Mouse (Mus musculus): ENCODE data around the gene Hist1h3i.
"Not testable (repeated sequence)": the region's sequence is repeated elsewhere in the genome, so short reads cannot be mapped to it uniquely, and the experiment has no call there.

The Hist1h3i gene

DNA sequence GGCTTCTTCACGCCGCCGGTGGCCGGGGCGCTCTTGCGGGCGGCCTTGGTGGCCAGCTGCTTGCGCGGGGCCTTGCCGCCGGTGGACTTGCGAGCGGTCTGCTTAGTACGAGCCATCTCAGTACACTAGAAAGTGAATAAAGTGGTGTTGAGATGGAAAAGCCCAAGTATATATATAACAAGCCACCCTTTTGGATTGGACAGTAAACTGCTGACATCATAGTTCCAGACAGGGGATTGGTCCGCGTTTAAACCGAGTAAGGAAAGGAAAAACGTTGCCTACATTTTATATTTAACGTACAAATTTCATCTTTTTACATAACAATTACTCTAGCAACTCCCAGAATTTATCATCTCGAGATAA, at the start of gene Hist1h3i:
Hist1h3i (minus strand) TSS at position 116 of the 363 bp plus-strand sequence.
- peak; percentile 94 for DNase-seq (ENCODE audit: low read depth, low spot score)

DNA sequence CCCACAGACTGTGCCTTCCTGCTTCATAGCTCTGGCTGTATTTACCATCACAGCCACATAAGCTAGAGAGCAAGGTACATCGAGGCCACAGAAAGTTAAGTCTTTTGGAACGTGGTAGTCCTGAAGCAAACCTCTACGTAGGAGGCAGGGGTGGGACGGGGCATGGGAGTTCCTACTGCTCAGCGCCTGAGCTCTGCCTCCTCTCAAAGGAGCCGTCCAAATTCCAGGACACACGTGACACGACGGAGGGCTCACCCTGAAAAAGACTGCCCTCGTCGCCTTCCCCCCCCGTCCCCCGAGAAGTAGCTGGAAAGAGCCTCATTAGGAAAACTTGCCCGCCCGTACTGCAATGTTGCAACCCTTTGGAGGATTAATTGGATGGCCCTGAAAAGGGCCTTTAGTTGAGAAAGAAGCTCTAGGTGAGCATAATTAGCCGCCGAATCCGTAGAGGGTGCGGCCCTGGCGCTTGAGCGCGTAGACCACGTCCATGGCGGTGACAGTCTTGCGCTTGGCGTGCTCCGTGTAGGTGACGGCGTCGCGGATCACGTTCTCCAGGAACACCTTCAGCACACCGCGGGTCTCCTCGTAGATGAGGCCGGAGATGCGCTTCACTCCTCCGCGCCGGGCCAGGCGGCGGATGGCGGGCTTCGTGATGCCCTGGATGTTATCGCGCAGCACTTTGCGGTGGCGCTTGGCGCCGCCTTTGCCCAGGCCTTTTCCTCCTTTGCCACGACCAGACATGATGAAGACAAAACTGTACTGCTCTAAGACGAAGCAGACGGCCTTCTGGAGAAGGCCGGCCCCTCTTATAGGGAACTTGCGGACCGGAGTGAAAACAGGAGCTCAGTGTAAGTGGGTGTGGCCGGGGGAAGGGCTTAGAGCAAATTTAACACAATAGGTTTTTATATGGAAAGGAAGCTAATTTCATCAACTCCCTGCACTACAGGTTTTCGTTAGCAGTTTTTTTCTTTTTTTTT, 48.5 kb upstream of the Hist1h3i start, which contains the start of gene Hist1h4n:
Hist1h4n (minus strand) TSS at position 779 of the 977 bp plus-strand sequence.
- DNase-seq (ENCODE audit: low read depth, low spot score), result not testable (repeated sequence)

- DNase-seq (ENCODE audit: low read depth, low spot score), result no peak
Observed at GRCm38 (mm10) chr13:21830344-21830743, 47.2 kb upstream of the Hist1h3i start.

DNA sequence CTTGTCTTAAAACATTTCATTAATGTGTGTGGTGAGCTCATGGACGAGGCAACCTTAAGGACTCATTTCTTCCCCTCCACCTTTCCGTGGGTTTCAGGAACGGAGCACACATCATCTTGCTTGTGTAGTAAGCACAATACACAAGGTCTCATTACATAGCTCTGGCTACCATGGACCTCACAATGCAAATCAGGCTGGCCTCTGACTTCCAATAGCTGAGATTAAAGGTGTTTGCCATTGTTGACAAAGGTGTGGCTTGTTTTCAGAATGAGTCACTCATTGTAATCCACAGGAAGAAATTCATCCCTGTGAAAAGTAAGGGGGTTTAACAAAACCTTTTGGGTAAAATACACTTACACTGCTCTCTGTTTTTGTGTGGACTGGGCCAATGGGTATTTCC, 45.3 kb upstream of the Hist1h3i start:
- DNase-seq (ENCODE audit: low read depth, low spot score), result peak; percentile 74

GRCm38 (mm10) chr13:21820082-21820890, 37.1 kb upstream of the Hist1h3i start:
- not testable (repeated sequence) for DNase-seq (ENCODE audit: low read depth, low spot score)

DNA sequence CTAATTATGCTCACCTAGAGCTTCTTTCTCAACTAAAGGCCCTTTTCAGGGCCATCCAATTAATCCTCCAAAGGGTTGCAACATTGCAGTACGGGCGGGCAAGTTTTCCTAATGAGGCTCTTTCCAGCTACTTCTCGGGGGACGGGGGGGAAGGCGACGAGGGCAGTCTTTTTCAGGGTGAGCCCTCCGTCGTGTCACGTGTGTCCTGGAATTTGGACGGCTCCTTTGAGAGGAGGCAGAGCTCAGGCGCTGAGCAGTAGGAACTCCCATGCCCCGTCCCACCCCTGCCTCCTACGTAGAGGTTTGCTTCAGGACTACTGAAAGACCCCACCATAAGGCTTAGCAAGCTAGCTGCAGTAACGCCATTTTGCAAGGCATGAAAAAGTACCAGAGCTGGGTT, 28.9 kb upstream of the Hist1h3i start:
- not testable (repeated sequence) for DNase-seq (ENCODE audit: low read depth, low spot score)

GRCm38 (mm10) chr13:21811539-21811938, 28.4 kb upstream of the Hist1h3i start, which contains the start of gene Hist1h4m:
TSS of gene Hist1h4m (plus strand) at chr13:21811746.
- not testable (repeated sequence) for DNase-seq (ENCODE audit: low read depth, low spot score)

- DNase-seq (ENCODE audit: low read depth, low spot score), result not testable (repeated sequence)
Observed at GRCm38 (mm10) chr13:21811074-21811473, 27.9 kb upstream of the Hist1h3i start.

DNA sequence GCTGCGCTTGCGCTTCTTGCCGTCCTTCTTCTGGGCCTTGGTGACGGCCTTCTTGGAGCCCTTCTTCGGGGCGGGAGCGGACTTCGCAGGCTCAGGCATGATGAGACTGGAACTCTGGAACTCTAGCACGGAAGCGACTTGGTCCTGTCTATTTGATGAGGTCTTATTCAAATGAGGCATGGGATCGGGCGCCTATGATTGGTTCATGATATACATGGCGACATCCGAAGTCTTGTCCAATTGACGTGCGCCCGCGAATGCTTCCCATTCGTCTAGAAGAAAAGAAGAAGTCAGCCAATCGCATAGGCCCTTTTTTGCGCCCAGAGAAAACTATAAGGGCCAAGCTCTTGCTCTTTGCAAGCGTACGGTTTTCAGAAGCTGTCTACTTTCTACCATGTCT, 26.9 kb upstream of the Hist1h3i start, which contains the start of the genes Hist1h2bq and Hist1h2ao:
Hist1h2bq (minus strand) TSS at position 125 of the 400 bp plus-strand sequence.
Hist1h2ao (plus strand) TSS at position 393 of the 400 bp plus-strand sequence.
- not testable (repeated sequence) for DNase-seq (ENCODE audit: low read depth, low spot score)

DNA sequence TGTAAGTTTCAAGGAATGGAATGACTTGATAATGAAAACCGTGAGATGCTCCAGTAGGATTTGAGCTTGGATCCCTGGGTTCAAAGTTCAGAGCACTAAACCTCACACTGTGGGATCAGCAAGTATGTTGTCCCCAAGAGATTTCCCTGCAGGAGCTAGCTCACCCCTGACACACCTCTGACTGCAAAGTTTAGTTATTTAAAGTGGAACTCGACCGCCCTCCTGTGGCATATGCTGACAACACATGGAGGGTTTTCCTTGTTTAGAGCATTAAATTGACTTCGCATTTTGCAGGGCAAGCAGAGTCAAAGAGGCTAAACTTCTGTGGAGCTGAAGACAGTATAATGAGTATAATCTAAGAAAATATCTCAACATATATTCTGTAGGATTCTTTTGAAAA, 19.9 kb upstream of the Hist1h3i start:
- DNase-seq (ENCODE audit: low read depth, low spot score), result not testable (repeated sequence)

DNA sequence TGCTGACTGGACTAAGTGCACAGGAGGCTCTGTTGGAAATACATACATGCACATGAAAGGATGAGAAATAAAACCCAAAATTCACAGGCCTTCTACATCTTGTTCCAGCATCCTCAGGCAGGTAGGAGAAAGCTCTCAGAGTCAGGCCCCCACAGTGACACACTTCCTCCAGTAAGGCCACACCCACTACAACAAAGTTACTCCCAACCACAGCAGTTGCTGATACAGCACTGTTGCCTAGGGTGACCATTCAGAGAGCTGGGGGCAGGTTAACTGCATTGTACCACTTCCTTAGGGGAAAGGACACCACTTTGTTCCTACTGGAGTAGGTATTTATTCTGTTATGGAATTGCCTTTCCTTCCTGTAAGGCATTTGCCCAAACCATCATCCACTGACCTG, 14.0 kb upstream of the Hist1h3i start:
- not testable (repeated sequence) for DNase-seq (ENCODE audit: low read depth, low spot score)

GRCm38 (mm10) chr13:21795584-21795983, 12.4 kb upstream of the Hist1h3i start:
- peak; percentile 73 for DNase-seq (ENCODE audit: low read depth, low spot score)

DNA sequence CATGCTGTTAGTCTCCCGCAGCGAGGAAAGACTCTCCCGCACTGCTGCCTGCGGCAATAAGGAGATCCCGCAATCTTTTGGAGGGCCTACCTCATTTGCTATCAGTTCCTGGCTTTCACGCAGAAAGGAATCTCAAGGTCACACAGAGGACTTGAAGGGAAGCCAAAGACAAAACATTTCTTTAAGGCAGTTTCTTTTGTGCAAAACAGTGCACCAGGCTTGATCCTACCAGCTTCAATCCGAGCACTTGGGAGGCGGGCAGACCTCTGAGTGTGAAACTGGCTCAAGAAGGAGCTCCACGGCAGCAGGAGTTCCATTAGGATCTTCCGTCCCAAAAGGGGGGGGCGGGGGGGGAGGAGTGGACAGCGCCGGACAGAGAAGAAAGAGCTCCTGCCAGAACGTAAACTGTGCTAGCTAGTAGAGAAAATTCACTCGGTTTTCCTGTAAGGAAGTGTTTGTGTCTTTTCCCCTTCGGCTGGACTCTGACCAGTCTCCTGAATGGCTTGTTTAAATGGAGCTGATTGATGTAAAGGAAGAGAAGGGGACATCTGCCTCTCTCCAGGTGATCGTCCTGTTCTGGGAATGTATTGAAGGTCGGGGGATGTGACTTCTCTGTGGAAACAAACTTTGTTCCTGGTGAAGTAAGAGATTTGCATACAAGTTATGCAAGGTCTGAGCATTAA, 7.6 kb upstream of the Hist1h3i start:
- peak; percentile 85 for DNase-seq (ENCODE audit: low read depth, low spot score)

DNA sequence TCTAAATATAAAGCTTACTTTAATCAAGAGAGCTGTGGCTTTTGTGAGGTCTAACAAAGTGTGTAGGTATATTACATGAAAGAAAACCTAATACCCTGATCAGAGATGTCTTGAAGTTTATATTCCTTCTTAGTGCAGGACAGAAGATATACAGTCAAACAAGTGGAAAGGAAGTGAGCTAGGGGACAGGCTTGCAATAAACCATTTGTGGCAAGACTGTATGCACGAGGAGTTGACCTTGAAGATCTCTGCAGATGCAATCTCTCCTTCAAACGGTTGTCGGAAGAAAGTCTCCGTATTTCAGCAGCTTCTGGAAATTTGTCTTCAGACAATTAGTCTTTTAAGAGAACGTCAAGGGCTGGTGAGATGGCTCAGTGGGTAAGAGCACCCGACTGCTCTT, 6.8 kb upstream of the Hist1h3i start:
- DNase-seq (ENCODE audit: low read depth, low spot score), result no peak

- DNase-seq (ENCODE audit: low read depth, low spot score), result peak; percentile 60
Observed at GRCm38 (mm10) chr13:21787760-21788593, 4.8 kb upstream of the Hist1h3i start.

- DNase-seq (ENCODE audit: low read depth, low spot score), result peak; percentile 98
Observed at GRCm38 (mm10) chr13:21786899-21787629, 3.9 kb upstream of the Hist1h3i start, which contains the start of the genes Hist1h2an and Hist1h2bp. TSS of gene Hist1h2an (minus strand) at chr13:21787218. TSS of gene Hist1h2bp (plus strand) at chr13:21787461.

GRCm38 (mm10) chr13:21786189-21786898, 3.2 kb upstream of the Hist1h3i start:
- peak; percentile 68 for DNase-seq (ENCODE audit: low read depth, low spot score)

DNA sequence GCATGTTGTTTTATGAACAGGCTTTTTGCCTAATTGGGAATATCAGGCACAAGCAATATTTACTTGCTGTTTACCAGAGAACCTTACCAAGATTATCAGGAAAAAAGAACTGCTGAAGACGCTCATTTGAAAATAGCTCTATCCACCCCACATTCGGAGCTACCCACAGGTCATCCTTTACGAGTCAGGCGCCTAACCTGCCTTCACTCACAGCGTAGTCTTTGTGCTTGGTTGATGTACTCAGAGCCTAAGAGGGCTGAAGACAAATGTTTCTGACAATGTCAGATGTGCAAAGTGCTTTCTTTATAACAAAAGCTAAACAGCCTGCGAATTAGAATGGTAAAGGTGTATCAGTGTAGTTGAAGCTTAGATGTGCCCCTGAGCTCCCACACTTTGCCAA, 1.1 kb upstream of the Hist1h3i start:
- DNase-seq (ENCODE audit: low read depth, low spot score), result no peak

DNA sequence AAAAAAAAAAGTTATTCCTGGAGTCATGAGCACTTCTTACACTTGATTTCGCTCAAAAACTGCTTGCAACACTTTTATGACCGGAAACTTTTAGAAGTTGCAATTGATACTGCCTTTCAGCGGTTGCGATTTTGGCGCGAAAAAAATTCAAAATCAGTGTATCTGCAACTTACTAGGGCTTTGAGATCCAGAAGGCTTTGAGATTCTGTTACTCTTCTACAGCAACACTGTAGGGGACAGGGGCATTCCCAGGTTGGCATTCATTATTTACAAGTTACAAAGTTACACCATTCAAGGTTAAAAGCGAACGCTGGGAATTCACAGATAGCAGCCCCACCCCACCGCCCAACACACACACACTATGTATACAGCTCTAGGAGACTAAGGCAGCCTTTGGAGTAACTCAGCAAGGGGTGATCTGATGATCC, 578 bp upstream of the Hist1h3i start:
- peak; percentile 87 for DNase-seq (ENCODE audit: low read depth, low spot score)
